Mouse (Mus musculus): ENCODE data around the gene Hist1h2ah. TPM values are rescaled to one million over a fixed set of nuclear protein-coding genes. Genes with fewer than 3 reads are reported as not detected.

The Hist1h2ah gene
- total RNA-seq, 2 experiments from 2014 or later, result 11.4 to 25.4 TPM

DNA sequence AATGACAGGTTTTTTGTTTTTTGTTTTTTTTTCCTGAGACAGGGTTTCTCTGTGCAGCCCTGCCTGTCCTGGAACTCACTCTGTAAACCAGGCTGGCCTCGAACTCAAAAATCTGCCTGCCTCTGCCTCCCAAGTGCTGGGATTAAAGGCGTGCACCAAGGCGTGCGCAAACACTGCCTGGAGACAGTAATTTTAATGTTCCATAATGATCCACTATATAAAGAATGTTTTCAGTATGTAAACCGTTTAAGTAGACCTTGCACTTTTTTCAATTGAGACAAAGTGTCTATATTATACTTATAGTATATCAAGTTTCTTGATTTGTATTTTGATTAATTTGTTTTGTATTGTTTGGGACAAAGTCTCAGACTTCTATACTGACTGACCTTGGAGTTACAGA is 4.0 kb upstream of the Hist1h2ah start:
- DNase-seq, result no peak

DNA sequence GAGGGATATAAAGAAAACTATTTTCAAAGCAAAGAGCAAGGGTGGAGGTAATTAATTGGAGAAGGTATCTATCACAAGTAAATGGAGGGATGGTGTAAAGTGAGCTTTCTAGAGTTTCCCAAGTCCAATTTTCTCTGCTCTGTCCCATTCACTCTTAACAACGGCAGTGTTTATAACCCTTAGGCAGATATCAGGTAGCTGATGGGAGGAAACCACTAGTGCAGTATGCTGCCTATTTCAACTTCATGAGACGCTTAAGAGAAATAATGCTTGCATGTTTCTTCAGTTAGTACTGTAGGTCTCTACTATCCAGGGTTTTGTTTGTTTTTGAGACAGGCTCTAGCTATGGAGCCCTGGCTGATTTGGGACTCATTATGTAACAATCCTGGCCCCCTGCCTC is 2.0 kb upstream of the Hist1h2ah start:
- DNase-seq, result no peak

DNA sequence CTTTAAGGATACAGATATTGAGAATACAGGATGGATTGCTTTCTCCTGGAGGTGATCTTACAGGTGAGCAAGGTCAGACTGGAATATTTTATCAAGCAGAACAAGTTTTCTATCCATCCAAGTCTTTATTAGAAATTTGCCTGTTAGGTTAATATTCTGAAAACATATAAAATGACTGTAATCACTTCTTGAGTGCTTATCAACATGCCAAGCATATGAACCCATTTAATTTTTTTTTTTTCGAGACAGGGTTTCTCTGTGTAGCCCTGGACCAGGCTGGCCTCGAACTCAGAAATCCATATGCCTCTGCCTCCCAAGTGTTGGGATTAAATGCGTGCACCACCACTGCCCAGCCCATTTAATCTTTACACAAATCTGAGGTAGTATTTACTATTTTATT is 1.6 kb upstream of the Hist1h2ah start:
- no peak for DNase-seq

DNA sequence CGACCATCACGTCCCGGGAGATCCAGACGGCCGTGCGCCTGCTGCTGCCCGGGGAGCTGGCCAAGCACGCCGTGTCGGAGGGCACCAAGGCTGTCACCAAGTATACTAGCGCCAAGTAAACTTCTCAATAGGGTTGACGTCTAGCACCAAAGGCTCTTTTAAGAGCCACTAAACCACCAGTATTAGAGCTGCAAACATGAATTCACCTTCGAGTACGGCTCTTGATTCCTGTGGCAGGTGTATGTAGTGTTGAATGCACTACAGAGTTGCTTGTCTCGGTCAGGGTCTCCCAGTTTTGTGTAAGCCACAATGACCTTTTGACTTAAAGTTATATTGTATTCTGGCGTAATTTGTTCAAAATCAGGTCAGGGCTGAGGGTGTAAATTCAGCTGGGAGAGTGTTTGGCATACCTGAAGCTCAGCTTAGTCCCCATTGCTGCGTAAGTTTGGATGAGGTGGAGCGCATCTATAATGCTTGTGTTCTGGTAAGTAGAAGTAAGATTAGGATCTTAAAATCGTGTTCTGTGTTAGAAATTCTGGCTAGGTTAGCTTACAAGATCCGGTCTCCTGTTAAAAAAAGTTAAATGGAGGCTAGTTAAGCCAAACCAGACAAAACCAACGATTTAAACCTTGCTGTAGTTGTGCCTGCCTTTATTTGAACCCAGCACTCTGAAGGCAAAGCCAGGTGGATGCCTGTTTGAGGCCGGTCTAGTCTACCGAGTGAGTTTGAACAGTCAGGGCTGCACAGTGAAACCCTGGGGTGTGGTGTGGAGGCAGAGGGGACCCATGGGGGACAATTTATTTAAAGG is 985 bp upstream of the Hist1h2ah start:
- no peak for DNase-seq

DNA sequence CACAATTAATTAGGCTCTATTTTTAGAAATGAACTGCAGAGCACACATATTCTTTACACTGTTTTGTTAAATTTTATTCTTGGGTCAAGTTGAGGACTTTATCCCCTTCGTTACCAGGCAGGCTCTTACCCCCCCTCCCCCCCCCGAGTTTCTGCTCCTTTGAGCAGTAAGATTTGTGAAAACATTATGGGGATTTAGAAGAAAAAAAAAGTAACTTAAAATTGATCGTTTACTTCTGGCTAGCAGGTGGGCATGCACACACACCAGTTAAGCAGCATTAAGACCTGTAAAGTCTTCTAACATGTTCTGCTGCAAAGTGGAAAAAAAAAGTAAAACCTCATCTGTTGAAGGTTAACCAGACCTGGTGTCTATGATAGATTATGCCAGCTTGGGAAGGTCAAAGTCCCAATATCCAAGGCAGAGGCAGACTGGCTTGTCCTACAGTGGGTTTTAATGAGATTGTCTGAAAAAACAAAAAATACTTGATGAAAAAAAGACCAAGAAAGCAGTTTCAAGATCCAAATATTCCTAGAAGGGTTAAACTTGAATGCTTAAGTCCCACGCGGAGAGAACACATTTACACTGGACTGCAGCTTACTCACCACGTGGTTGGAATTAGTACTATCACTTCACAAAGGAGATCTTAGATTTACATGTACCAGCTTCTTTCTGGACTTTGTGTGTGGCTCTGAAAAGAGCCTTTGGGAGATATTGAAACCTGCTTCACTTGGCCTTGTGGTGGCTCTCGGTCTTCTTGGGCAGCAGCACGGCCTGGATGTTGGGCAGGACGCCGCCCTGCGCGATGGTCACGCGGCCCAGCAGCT is 713 bp downstream of the Hist1h2ah start:
- DNase-seq, result no peak

DNA sequence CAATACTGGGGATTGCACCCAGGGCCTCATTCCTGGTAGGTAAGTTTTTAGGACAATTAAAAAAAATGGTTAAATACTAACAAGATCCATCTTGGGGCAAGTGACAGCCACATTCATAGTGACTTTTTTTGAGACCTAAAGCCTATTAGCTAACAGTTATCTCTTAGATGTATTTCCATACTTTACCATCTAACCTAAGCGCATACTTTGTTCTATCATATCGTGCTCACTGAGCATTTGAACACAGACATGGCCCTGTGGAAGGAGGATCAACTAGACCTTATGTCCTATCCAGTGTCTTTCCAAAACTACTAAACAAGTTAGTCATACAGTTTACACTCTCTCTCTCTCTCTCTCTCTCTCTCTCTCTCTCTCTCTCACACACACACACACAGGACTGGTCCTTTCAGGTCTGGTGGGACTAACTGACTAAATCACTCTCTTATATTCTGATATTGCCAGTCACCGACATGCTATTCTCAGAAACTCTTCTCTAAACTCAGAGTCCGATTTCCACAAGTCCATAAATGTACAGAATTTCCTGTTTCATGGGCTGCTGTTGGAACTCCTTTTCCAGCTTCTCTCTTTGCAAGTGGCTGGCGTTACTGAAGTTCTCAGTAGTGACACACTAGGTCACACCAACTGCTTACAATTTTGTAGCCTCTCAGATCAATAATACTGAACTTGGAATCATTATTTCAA is 1.5 kb downstream of the Hist1h2ah start:
- DNase-seq, result no peak

DNA sequence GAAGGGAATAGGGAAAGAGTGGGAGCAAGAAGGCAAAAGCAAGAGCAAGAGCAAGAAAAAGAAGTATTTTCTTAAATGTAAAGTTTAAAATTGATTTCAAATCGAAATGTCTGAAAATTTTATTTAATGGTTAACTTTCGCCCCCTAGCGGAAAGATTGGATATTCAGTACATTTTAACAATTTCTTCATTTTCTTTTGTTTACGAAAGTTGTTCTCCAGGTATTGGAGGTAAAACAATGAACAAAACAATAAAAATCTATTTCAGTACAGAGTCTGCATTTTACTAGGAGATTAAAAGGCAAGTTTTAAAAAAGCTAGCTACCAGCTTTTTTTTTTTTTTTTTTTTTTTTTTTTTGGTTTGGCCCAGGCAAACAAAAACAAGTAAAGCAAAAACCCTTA is 4.9 kb downstream of the Hist1h2ah start:
- DNase-seq, result no peak

DNA sequence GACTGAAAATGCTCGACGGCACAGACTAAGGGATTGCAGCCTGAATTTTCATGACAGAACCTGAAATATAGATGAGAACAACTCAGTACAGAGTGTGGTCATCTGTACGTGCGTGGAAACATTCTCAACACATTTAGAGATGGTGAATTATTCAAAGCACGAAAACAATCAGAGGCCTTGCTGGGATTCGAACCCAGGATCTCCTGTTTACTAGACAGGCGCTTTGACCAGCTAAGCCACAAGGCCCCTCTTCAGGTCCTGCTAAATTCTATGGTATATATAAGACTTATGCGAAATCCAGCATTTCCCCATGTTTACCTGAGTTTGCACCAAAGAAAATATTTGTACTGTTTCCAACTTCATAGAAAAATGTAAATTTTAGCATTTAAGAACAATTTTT is 5.4 kb downstream of the Hist1h2ah start:
- no peak for DNase-seq

DNA sequence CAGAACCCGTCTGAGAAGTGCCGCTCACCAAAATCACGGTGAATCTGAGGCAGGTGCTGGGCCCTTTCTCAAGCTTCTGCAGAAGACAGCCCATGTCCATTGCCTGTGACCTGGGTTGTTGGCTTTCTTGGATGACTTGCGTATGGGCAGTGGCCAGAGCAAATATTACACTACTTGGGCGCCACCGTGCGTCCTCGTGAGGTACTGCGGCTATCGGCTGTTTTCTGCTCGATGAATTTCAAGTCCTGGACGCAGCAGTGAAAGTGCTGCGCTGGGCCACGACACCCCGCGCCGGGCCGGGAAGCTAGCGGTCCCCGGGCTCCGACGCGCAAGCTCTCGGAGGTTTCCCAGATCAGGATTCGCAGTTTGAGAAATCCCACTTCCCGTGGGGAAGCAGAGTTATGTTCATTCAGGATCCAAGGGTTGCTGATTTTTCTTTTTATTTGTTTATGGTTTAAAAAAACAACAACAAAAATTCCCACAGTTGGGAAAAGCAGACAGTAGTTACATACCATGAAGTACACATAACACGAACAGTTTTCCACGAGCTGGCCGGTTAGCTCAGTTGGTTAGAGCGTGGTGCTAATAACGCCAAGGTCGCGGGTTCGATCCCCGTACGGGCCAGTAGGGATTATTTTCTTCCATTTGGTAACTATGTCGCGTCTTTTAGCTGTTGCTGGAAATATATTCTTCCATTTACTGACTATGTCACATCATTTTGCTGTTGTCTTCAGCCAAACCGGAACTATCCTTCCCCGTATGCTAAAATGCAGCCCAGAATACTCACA is 6.5 kb downstream of the Hist1h2ah start:
- DNase-seq, result peak; percentile 88 to 89

DNA sequence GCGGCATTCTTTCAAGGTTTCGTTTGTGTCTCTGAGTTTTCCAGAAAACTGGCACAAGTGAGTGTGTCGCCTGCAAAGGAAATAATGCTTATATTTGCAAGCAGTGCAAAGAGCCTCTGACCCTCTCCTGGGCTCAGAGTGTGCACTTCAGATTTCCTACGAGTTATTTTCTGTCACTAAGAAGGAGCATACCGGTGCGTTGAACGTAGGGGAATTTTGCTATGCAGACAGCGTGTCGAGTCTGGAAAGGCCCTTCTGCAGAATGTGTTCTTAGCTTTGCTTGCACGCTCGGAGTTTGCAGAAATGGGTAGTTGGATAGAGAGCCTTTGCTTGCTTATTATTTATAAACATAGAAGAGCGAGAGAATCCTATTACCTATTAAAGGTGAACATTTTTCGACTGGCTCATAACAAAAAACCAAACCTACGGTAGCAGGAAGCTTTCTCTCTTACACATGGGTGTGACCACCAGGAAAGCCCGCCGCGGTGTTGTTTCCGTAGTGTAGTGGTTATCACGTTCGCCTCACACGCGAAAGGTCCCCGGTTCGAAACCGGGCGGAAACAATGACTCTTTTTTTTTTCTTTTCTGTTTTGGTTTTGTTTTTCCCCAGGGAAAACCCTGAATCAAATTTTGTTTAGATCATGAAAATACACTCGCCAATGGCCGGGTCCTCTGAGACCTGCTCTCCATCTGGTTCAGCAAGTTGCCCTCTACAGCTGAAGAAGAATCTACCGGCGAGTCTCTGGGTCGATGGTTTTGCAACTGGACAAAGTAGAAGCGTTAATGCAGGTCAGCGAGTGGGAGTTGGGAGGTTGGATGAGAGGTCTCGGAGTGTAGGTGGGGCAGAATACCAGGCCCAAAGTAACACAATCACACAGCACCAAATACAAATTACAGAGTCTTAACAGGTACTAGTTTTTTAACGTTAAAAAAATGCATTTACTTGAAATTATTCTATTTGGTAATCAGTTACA is 9.0 kb downstream of the Hist1h2ah start:
- peak; percentile 84 to 85 for DNase-seq

DNA sequence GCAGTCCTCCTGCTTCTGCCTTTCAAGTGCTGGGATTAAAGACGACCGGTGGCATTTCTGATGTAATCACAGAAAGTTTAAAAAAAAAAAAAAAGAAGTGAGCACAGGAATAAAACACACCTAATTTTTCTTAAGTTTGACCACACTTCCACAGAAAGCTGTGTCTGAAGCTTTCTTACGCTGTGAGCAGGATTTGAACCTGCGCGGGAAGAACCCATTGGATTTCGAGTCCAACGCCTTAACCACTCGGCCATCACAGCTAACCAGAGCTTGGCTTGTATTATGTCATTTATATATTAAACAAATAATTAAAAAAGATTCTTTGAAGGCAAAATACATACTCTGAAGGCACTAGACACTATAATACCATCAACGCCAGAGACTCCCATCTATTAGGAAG is 13.1 kb downstream of the Hist1h2ah start:
- DNase-seq, result peak; percentile 64 to 66

DNA sequence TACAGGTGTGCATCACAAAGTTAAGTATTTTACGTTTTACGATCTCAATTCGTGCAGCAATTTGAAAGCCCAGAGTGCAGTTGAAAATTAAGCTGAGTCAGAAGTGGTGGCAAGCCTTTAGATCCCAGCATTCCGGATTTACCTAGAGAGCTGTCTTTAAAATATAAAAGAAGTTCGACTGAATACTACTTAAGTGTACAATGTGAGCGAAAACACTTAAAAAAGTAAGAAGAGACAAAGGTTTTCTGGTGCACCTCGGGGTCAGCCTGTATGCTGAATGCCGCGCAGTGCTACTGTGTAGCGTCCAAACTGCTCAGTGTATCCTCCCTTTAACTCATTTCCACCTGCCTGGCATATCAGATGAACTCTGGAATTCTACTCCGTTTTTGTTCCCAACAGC is 13.8 kb downstream of the Hist1h2ah start:
- DNase-seq, result no peak

DNA sequence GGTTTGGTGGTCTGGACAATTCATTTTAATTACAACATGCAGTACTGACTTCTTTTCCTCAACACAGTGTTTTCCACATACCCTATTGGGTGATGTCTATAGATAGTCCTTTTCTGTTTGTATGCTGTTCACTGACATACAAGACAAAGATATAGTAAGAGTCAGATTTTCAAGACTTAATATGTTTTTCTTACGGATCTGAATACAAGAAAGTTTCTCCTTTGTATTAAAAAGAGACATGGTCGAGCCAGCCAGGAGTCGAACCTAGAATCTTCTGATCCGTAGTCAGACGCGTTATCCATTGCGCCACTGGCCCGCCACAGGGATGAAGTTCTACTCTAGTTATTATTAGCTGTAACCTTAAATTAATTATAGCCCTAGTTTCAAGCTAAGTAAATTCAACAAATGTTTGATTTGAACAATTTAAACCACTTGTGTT is 14.4 kb downstream of the Hist1h2ah start:
- peak; percentile 41 to 65 for DNase-seq

DNA sequence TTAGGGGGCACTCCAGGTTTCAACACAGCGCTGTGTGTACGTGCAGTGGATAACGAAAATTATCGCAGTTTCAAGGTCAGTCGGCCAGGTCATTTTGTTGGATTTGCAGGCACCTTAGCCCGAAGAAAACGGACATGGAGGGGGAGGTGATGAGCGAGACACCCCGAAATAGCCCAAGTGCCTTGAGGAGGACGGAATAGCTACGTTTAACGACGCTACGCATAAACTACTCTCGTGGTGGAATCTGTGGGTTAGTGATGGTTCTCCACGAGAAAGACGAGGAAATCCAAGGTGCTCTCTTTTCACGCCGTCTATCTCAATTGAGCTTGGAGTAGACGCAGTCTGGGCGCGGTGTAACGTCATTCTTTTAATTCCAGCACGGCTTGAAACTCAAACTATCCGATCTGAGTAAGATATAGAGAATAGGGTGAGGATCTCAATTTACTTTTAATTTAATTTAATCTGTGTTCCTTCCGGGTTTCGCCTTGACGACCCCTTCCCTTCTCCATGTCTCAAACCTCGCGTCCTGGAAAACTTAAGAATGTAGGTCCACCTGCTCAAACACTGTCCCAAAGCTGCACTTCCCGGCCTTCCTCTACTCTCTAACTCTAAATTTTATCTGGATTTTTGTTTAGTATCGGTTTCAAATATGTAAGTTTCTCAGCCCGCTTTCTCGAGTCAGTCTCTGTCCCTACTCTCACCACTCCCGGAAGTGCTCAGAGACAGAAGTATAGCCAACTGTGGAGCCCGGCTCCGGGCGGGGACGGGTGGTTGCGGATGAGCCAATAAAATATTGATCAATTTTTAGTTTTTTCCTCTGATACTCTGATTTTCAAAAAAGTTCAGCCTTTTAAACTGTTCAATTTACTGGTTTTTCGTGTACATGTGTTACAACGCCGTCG is 15.2 kb downstream of the Hist1h2ah start:
- DNase-seq, result no peak

DNA sequence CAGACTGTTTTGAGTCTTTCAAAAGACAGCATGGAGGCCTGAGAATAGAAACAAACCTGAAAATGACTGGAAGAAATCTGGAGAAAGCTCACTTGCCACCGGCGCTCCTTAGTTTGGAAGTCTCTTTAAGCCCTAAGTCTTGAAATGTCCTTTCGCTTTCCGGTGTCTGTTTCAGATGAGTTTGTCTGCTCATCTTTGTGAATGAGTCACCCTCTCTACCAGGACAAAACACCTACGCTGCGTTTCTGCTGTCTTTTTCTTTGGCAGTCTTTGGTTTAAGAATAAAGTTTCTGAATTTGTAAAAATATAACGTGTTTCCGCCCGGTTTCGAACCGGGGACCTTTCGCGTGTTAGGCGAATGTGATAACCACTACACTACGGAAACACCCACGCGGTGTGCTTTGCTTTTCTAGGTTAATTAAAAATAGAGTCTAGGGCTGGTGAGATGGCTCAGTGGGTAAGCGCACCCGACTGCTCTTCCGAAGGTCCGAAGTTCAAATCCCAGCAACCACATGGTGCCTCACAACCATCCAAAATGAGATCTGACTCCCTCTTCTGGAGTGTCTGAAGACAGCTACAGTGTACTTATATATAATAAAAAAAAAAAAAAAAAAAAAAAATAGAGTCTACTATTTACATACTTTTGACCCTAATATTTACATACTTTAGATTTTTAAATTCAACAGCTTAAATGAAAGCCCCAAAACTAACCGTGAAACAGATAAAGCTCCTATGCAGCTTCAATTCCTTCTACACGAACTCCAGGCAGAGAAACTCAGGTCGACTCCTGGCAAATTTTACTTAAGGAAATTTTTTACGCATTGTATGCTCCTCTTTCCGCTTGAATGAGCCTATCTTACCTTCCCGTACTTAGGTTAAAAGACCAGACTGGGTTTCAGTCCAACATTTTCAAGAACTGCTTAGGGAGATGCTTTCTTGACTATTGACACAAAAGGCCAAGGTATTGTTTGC is 19.6 kb downstream of the Hist1h2ah start:
- DNase-seq, result peak in 1 of 2 experiments; percentile 44

DNA sequence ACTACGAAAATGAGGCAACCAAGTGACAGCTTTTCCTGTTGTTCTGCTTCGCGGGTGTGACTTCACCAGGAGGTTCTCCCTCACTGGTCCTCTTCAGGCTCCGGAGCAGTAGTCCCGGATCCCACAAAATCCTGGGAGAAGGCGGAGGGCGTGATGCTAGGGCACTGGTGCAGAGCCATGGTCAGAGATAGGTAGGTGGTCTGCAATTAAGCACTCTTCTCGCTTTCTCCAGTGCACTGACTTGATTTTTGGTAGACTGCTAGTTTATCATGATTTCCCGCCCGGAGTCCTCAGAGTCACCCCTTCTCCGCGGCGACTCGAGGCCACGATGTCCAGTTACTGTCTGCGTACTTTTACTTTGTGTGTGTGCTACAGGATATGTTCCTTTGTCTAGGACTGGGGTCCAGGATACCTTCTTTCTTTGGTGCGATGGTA is 20.9 kb downstream of the Hist1h2ah start:
- no peak for DNase-seq

DNA sequence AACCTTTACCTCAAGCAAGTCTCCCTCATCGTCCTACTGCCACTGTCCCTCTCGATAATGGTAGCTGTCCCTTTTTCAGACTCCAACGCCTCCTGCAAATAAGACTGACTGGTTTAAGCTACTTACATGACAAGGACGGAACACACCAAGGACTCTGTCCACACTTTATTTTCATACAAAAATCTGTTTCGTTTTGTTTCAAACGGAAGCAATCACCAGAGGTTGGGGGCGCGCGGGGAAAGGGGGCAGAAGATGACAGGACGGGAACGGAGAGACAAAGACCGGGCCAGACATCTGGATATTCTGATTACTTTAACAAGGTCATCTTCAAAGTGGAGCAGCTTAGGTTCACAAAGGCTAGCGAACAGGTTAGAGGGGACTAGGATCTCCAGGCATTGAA is 21.7 kb downstream of the Hist1h2ah start:
- no peak for DNase-seq

DNA sequence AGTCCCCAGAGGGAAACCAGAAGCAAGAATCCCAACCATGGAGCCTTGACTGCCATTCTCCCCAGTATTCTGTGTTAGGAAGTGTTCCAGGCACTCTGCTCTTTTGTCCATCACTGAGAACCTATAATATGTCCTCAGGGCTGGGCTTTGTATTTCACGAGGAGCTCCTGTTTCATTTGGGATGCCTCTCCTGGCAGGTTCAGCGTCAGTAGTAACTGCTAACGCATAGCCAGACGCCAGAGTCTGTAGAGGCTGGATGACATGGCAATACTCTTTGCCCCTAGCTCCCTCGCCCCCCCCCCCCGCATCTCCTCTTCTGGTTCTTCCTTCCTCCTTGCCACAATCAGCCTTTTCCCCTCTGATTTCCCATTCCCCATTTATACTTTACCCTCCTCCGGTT is 25.7 kb downstream of the Hist1h2ah start, which contains the start of gene Prss16:
Gene Prss16 (minus strand): TSS at position 101 of the 400 bp plus-strand sequence.
- DNase-seq, result no peak

Measured in layer of hippocampus, postnatal 36 days (tissue).